Mouse (Mus musculus) thymus, postnatal 25 days (tissue): Measurements from ENCODE around the gene Lrrc2.

Experiments used
- DNase-seq: peaks from one replicate; pipeline ENCODE4 v3.0.0; 2022

Gene Lrrc2

DNA sequence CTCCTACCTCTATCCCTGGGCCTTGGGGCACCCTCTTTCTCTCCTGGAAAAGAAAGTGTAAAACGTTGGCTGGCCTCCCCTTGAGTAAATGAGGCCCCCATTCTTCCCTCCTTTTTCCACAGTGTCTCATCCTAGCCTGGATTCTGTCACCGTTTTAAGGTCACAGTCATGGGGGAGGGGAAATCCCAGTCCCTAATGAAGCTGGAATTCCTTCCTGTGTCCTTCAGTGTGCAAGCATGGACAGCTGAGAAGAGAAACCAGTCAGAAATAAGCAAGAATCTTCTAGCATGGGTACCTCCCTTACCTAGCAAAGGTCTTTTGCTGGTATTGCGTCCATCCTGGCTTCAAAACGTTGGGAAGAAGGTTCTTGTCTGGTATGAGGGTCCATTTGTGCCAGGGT lies 37.8 kb downstream of the Lrrc2 start:
- DNase-seq: no peak

- no peak for DNase-seq
Measured at GRCm38 (mm10) chr9:110989543-110989942, 38.2 kb downstream of the Lrrc2 start.

DNA sequence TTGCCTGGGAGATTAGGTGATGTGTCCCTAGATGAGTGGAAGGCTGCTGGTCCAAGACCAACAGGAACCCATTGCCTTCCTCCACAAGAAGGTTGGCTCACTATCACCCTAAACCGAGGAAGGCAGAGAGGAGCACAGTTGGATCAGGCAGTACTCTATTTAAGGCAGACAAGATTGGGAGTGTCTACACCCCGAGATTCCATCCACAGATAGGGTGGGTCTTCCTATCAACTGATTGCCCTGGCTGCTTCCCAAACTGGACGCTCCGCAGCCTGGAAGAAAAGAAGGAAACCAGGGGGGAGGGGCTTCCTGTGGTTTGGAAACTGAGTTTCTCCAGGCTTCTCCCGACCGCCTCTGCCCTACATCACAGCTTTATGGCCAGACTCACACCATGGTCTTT lies 38.9 kb downstream of the Lrrc2 start, which contains the start of gene Rtp3:
Gene Rtp3 (minus strand): TSS at position 380 of the 400 bp plus-strand sequence.
- DNase-seq: no peak

DNA sequence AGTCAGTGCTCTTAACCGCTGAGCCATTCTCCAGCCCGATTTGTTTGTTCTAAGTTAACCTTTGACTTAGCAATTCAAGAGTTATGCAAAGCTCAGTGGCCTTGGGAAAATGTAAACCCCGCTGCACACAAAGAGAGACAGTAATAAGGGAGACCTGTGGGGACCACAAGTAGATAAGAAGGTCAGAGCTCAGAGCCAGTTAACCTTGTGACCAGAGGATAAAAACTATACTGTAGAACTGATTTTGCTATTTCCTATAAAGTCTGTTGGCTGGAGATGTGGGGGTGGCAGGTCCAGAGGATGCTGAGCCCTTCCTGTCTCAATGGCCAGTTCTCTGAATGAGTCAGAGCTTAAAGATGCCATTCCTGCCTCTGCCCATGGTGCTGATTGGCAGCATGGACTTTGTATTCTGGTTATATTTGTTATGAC lies 42.0 kb downstream of the Lrrc2 start:
- no peak for DNase-seq

DNA sequence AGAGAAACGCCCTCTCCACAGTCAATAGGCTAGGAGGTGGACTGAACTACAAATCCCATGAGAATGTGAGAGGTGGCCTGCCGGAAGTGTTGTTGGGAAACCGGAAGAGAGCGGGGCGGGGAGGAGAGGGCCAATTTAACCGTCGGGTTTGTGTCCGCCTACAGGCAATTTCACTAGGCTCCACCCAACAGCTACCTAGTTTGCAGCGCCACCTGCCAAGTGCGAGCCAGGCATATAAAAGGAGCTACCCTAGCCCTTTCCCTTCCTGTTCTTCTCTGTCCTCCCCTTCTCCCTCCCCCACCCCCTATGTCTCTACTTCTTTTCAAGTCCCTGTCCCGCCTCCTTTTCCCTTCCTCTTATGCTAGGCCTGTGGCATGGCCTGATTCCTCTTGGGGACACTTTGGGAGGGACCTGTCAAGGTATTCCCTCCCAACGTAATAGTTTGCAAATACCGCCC lies 43.4 kb downstream of the Lrrc2 start:
- peak; percentile 83 for DNase-seq

DNA sequence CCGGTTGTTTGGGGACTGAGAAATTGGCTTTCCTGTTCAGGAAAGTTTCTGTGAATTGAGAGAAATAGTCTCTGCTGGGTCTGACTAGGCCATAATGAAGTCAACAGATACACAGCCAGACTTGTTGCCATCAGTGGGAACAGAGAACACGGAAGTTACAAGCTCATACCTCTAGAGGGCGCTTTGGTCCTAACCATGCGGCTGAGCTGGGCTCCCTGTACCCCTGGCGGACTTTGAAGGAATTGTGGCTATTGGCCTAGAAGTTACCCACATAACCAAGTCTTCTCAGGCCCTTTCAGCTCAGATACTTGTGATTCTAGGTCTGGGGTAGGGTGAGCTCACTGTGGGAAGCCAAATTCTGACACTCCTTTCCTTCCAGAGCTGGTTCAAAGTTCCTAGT lies 45.9 kb downstream of the Lrrc2 start:
- DNase-seq: peak; percentile 72

- no peak for DNase-seq
Measured at GRCm38 (mm10) chr9:110999056-110999455, 47.7 kb downstream of the Lrrc2 start.

GRCm38 (mm10) chr9:110999856-111000255 lies 48.5 kb downstream of the Lrrc2 start:
- DNase-seq: no peak

DNA sequence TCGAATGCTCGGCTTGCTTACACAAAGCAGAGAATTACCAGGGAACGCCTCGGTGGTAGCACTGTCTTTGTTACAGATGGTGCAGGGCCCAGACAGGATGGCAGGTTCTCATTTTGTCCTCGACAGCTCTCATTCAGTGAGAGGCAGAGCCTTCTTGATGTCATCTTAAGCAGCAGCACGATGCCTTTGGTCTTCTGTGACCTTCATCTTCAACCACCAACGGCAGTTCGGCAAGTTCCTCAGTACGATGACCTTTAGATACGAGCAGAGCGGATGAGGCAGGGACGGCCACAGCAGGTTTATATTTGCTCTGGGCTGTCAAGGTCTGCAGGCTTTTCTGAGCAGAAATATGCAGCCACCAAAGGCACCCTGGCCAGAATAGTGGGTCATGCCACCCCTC lies 50.3 kb downstream of the Lrrc2 start:
- no peak for DNase-seq

DNA sequence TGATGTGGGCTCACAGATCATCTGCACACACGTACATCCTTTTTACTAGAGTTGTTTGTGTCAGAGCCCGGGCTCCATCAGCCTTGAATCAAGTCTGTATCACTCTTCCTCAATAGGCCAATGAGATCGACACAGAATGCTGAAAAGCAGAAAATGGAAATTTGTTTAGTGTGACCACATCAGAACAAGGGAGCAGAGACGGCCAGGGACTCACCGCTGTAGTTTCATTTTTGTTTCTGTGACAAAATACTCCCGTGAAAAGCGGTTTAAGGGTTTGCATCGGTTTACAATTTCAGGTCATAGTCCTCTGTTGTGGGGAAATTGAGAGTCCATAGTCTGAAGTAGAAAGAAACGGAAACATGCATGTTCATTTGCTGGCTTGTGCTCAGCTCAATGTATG lies 51.9 kb downstream of the Lrrc2 start:
- DNase-seq: no peak

DNA sequence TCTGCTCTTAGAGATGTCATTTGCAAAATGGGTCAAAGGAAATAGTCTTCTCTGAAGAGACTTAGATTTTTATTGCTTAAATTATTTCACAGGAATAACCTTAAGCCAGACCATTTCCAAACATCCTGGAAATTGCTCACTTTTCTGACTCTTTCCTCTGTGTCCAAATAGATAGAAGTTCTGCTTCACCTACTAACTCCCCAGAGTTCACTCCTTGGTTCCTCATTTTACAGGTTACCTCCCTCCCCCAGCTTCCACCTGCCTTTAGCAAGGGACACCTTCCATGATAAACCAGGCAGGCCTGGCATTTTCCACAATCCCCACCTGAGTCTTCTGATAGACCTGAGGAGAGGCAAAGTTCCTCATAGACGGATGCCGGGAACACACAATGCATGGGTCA lies 55.2 kb downstream of the Lrrc2 start:
- DNase-seq: no peak

DNA sequence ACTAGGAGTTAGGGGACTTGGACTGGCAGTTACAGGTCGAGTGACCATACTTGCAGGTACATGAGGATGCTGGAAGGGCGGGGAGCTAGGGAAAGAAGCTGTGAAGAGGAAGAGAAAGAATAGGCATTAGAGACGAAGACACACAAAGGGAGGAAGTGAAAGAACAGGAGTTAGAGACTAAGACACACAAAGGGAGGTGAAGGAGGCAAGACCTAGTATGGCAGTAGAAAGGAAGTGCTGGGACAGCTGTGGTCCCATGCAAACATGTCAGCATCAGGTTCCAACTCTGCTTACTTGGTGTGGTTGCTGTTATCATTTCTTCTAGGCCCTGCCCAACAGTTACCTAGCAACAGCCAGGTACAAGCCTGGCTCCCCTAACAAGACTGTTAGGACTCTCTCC lies 58.4 kb downstream of the Lrrc2 start:
- DNase-seq: no peak

GRCm38 (mm10) chr9:111011550-111011949 lies 60.2 kb downstream of the Lrrc2 start:
- DNase-seq: no peak

DNA sequence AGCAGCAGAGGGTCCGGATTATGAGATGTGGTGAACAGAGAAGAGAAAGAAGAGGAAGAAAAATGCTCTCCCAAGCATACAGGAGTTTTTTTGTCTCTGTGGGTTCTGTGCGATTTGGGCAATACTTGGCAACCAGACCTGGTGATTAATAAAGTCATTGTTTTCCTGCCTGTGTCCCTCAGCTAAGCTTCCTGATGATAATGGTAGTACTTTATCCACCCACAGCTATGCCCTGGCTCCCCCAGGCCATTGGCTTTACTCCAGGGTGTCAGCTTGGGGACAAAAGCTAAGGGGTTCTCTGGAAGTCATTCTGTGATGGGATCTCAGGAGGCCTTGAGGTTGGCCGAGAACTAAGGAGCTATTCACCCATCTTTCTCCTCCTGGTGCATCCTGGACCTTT lies 60.7 kb downstream of the Lrrc2 start:
- no peak for DNase-seq

DNA sequence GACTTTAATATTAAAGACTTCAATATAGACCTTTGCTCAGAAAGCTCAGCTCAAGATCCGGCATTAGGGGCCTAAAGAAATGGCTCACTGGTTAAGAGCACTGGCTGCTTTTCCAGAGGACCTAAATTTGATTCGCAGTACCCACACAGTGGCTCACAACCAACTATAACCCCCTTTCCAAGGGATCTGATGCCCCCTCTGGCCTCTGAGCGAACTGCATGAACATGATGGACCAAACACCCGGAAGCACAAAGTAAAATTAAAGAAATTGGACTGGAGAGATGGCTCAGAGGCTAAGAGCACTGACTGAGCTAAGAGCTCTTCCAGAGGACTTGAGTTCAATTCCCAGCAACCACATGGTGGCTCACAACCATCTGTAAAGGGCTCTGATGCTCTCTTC lies 64.3 kb downstream of the Lrrc2 start:
- DNase-seq: no peak

DNA sequence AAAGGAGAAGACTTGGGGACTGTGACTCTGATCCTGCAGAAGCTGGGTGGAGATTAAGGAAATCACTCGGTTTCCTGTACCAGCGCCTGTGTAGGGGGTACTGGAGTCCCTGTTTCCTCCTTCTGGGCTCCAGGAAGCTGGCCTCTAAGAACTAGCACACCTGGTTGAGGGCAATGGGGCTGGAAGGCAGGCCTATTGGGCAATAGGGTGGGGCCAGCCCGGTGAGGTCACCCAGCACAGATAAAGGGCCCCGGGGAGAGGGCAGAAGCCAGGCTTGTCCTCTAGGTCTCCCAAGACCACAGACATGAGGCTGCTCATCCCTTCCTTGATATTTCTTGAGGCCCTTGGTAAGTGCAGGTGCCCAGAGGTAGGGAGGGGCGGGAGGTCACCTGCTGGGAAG lies 67.7 kb downstream of the Lrrc2 start, which contains the start of gene Ltf:
Gene Ltf (plus strand): TSS at position 250 of the 400 bp plus-strand sequence.
- no peak for DNase-seq

DNA sequence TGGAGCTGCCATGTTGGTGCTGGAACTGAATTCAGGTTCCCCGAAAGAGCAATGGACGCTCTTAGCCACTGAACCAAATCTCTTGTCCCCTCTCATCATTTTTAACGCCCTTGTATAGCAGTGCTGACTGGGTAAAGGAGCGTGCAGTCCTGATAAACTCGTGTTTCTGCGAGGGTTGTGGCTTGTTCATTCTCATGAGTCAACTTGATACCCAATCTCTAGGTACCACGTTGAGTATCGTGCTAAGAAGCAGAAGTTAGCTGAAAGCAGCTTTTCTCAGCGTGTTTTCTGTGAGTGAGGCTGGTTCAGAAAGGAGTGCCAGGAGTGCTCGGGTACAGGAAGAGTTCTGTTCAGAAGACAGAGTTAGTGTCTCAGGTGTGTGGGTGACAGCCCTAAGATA lies 75.4 kb downstream of the Lrrc2 start:
- no peak for DNase-seq
